In the genomic region with DNA sequence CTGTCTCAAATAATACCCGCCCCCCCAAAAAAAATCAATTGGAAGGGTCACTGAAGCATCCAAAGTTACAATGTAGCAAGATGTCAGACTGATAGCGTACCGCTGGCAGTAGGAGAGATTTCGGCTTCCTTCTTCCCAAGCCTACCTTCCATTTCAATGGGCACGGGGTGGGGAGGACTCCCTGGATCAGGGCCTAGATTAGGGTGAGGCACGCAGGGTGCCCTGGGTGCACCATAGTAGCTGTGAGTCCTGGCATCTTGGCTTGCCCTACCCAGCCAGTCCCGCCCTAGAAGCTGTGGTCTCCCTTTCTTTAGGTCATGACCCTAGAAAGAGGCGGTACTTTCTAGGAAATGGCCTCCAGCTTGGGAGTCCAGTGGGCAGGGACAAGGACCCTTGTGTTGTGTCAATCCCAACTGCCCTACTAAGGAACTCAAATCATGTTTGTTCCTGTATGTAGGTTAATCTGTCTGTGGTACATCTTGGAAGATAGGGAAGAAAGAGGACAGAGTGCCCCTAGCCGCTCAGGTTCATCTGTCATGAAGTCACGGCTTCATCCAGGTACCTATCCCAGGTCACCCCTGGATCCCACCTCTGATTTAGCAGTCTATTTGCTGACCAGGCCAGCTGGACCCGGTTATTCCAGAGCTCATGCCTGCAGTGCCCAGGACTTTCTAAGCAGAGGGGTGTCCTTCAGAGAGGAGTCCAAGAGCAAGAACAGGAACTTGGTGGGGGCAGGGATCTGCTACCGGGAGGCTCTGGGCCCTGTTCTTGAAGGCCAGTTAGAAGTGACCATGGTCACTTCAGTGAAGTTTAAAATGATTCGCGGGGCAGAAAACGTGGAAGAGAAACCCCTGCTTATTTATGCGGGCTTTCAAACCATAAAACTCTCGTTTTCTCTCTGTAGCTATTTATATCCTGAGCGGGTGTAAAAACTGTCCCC, we compare ENCODE assay signal across 8 mouse cellular contexts. TPM values are rescaled to one million over a fixed set of nuclear protein-coding genes. Genes with fewer than 3 reads are reported as not detected.
DNase-seq lines count a peak whose midpoint lies in the region; ATAC-seq and TF ChIP-seq lines count a peak whose summit lies in the region.

No protein-coding gene starts in this region.

- H3K4me1 ChIP-seq in embryonic facial prominence, embryonic 15.5 days = peaks cover 23% of the 10 kb centered on the region
- no peaks in the 10 kb centered on the region for H3K4me1 ChIP-seq in hindbrain, embryonic 11.5 days (replicated peaks; ENCODE audit: control insufficient read depth, insufficient read depth, low read length)
- H3K4me1 ChIP-seq in limb, embryonic 13.5 days = peaks cover 22% of the 10 kb centered on the region
- H3K4me1 ChIP-seq in midbrain, postnatal 0 days (ENCODE audit: insufficient read depth, low read length) = no peaks in the 10 kb centered on the region; the same call in 1 of the 2 replicates

- peak overlapping the region; percentile 82 for H3K4me3 ChIP-seq in gastrocnemius, adult 2 months
- H3K4me3 ChIP-seq in embryonic facial prominence, embryonic 15.5 days (replicated peaks) = peak overlapping the region; percentile 98
- H3K4me3 ChIP-seq in hindbrain, embryonic 11.5 days (ENCODE audit: low read depth, low read length) = peak overlapping the region; percentile 96
- peak overlapping the region; percentile 96 for H3K4me3 ChIP-seq in limb, embryonic 13.5 days
- H3K4me3 ChIP-seq in midbrain, postnatal 0 days (ENCODE audit: low read depth, low read length) = peak overlapping the region; percentile 96

- peak overlapping the region; percentile 91 for H3K4me2 ChIP-seq in embryonic facial prominence, embryonic 15.5 days (replicated peaks)
- peak overlapping the region; percentile 69 for H3K4me2 ChIP-seq in hindbrain, embryonic 11.5 days (replicated peaks; ENCODE audit: low read depth, low read length)
- H3K4me2 ChIP-seq in limb, embryonic 13.5 days (replicated peaks) = peak overlapping the region; percentile 90
- H3K4me2 ChIP-seq in midbrain, postnatal 0 days (ENCODE audit: low read depth, low read length, poor library complexity, severe bottlenecking) = peak overlapping the region; percentile 98

- H3K9ac ChIP-seq in embryonic facial prominence, embryonic 15.5 days = no peak overlapping the region
- H3K9ac ChIP-seq in hindbrain, embryonic 11.5 days (ENCODE audit: low read depth, low read length) = peak overlapping the region; percentile 70
- peak overlapping the region; percentile 83 for H3K9ac ChIP-seq in limb, embryonic 13.5 days
- H3K9ac ChIP-seq in midbrain, postnatal 0 days (replicated peaks; ENCODE audit: low read length, poor library complexity, severe bottlenecking) = peak overlapping the region; percentile 63

- 55% methylated on average over 18 of the region's 18 CpGs for WGBS in embryonic facial prominence, embryonic 15.5 days
- WGBS in hindbrain, embryonic 11.5 days = 53% methylated on average over 18 of the region's 18 CpGs
- WGBS in limb, embryonic 13.5 days = 54% methylated on average over 18 of the region's 18 CpGs
- WGBS in midbrain, postnatal 0 days = 56% methylated on average over 18 of the region's 18 CpGs

- peaks cover 1% of the 10 kb centered on the region; the same call in 1 of the 2 replicates for H3K36me3 ChIP-seq in embryonic facial prominence, embryonic 15.5 days
- H3K36me3 ChIP-seq in hindbrain, embryonic 11.5 days (ENCODE audit: control insufficient read depth, insufficient read depth, low read length) = no peaks in the 10 kb centered on the region
- H3K36me3 ChIP-seq in limb, embryonic 13.5 days = peaks cover 3% of the 10 kb centered on the region
- H3K36me3 ChIP-seq in midbrain, postnatal 0 days (ENCODE audit: insufficient read depth, low read length) = no peaks in the 10 kb centered on the region

- ATAC-seq in embryonic facial prominence, embryonic 15.5 days (ENCODE audit: insufficient number of reproducible peaks, low FRiP score, low TSS enrichment, low read depth) = no peak
- no peak for ATAC-seq in hindbrain, embryonic 11.5 days (ENCODE audit: low FRiP score)
- no peak for ATAC-seq in limb, embryonic 13.5 days (ENCODE audit: low FRiP score, low read depth)
- ATAC-seq in midbrain, postnatal 0 days (ENCODE audit: low FRiP score) = no peak

- DNase-seq in gastrocnemius, adult 2 months = no peak
- no peak for DNase-seq in gastrocnemius, postnatal 36 days
- peak; percentile 53 for DNase-seq in adrenal gland, adult 8-10 months
- DNase-seq in hindbrain, embryonic 11.5 days (ENCODE audit: low spot score) = peak; percentile 35
- DNase-seq in midbrain, postnatal 0 days (ENCODE audit: low spot score) = no peak
- peak; percentile 70 for DNase-seq in yolk sac, embryonic 10.5 days (ENCODE audit: low spot score)

- peak overlapping the region; percentile 95 for H3K27ac ChIP-seq in gastrocnemius, adult 2 months
- H3K27ac ChIP-seq in embryonic facial prominence, embryonic 15.5 days (replicated peaks) = peak overlapping the region; percentile 98
- H3K27ac ChIP-seq in hindbrain, embryonic 11.5 days (ENCODE audit: low read depth, low read length) = peak overlapping the region; percentile 98
- peak overlapping the region; percentile 98; the same call in 1 of the 2 replicates for H3K27ac ChIP-seq in limb, embryonic 13.5 days
- H3K27ac ChIP-seq in midbrain, postnatal 0 days (ENCODE audit: low read depth, low read length) = no peak overlapping the region

- TF ChIP-seq CTCF in gastrocnemius, adult 2 months (IDR thresholded peaks at IDR 0.05) = no peak
- TF ChIP-seq CTCF in midbrain, postnatal 0 days (IDR thresholded peaks at IDR 0.05) = no peak

- H3K9me3 ChIP-seq in embryonic facial prominence, embryonic 15.5 days (replicated peaks) = no peaks in the 10 kb centered on the region
- no peaks in the 10 kb centered on the region for H3K9me3 ChIP-seq in hindbrain, embryonic 11.5 days (ENCODE audit: control insufficient read depth, low read length)
- no peaks in the 10 kb centered on the region for H3K9me3 ChIP-seq in limb, embryonic 13.5 days
- no peaks in the 10 kb centered on the region for H3K9me3 ChIP-seq in midbrain, postnatal 0 days (ENCODE audit: low read length)

- intact Hi-C loops in gastrocnemius, adult 2 months (cut with DNase I) = loop anchor here (5.0 kb wide), 1 partner anchor 45 kb away; no protein-coding TSS in a partner anchor
- intact Hi-C loops in gastrocnemius, postnatal 36 days (cut with DNase I) = no loop called here

- no peaks in the 10 kb centered on the region for H3K27me3 ChIP-seq in embryonic facial prominence, embryonic 15.5 days
- no peaks in the 10 kb centered on the region for H3K27me3 ChIP-seq in hindbrain, embryonic 11.5 days (ENCODE audit: control insufficient read depth, insufficient read depth, low read length)
- no peaks in the 10 kb centered on the region for H3K27me3 ChIP-seq in limb, embryonic 13.5 days
- H3K27me3 ChIP-seq in midbrain, postnatal 0 days (ENCODE audit: insufficient read depth, low read length) = no peaks in the 10 kb centered on the region

RNA-seq across cellular contexts. Expression of a gene that starts 1.6 kb away (rescaled TPM):
- 1 to 10 TPM; 6.8 to 8.5 TPM for total RNA-seq in gastrocnemius, adult 2 months (2021)
- total RNA-seq in gastrocnemius, postnatal 36 days (2021) = 1 to 10 TPM; 7.1 to 7.3 TPM
- 10 to 100 TPM; 46.1 to 60.4 (median 50.8) TPM for total RNA-seq in adrenal gland, adult 8-10 months (2022)
- polyA plus RNA-seq in embryonic facial prominence, embryonic 15.5 days (2015; fragmentation: Nextera tagmentation; extraction: Ambion mirVana) = 13.0 and 14.3 TPM in 2 replicates
- polyA plus RNA-seq in hindbrain, embryonic 11.5 days (2014; fragmentation: Nextera tagmentation; extraction: Ambion mirVana) = 11.5 and 13.2 TPM in 2 replicates
- 11.1 and 11.6 TPM in 2 replicates for polyA plus RNA-seq in limb, embryonic 13.5 days (2015; fragmentation: Nextera tagmentation; extraction: Ambion mirVana)
- total RNA-seq in midbrain, postnatal 0 days (2014; rRNA removed) = 11.3 and 14.9 TPM in 2 replicates
- polyA plus RNA-seq in midbrain, postnatal 0 days (2015; fragmentation: Nextera tagmentation; extraction: Ambion mirVana) = 2.5 and 2.7 TPM in 2 replicates

RNA-seq across cellular contexts. Expression of a gene that starts 58.7 kb away (rescaled TPM):
- total RNA-seq in gastrocnemius, adult 2 months (2021) = 100 to 1,000 TPM; 150 to 203 TPM
- total RNA-seq in gastrocnemius, postnatal 36 days (2021) = 100 to 1,000 TPM; 161 to 219 TPM
- 10 to 100 TPM; 11.1 to 46.5 (median 17.7) TPM for total RNA-seq in adrenal gland, adult 8-10 months (2022)
- 16.6 and 17.6 TPM in 2 replicates for polyA plus RNA-seq in embryonic facial prominence, embryonic 15.5 days (2015; fragmentation: Nextera tagmentation; extraction: Ambion mirVana)
- polyA plus RNA-seq in hindbrain, embryonic 11.5 days (2014; fragmentation: Nextera tagmentation; extraction: Ambion mirVana) = 9.6 and 12.1 TPM in 2 replicates
- polyA plus RNA-seq in limb, embryonic 13.5 days (2015; fragmentation: Nextera tagmentation; extraction: Ambion mirVana) = 14.1 and 16.3 TPM in 2 replicates
- total RNA-seq in midbrain, postnatal 0 days (2014; rRNA removed) = 11.8 and 14.0 TPM in 2 replicates
- 12.1 and 13.4 TPM in 2 replicates for polyA plus RNA-seq in midbrain, postnatal 0 days (2015; fragmentation: Nextera tagmentation; extraction: Ambion mirVana)

Comparison
In these comparisons a context has a peak if more than half of its experiments do, and no peak if none do; other contexts are left out.
1. DNase-seq: peak in adrenal gland, adult 8-10 months (single experiment), hindbrain, embryonic 11.5 days (single experiment) and yolk sac, embryonic 10.5 days (single experiment); none in gastrocnemius, adult 2 months (single experiment), gastrocnemius, postnatal 36 days (0 of 2) and midbrain, postnatal 0 days (single experiment).
2. Peak in every context shown above with its lines, with median percentiles within 50 percentile points of each other: H3K4me3 ChIP-seq and H3K4me2 ChIP-seq.